Mouse (Mus musculus): Measurements from ENCODE around the gene Ankrd23. TPM values are rescaled to one million over a fixed set of nuclear protein-coding genes. Genes with fewer than 3 reads are reported as not detected.

The Ankrd23 gene
- polyA plus RNA-seq, 1 experiment: 17.9 TPM

DNA sequence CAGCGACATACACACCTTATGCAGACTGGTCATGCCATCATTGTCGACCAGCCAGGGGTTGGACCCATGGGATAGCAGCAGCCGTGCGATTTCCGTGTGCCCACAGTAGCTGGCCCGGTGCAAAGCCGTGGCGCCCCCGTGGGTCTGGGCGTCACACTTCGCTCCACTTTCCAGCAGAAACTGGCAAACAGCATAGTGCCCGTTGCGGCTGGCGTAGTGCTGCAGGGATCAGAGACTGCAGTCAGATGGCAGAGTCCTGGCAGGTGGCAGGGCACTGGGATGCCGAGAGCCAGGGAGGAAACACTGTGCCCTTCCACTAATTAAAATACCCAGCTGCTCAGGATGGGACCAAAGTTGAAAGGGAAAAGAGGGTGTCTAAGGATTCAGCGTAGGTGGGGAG, 5.2 kb upstream of the Ankrd23 start:
- peak overlapping the region; percentile 46 for H3K27ac ChIP-seq (replicated peaks; ENCODE audit: low read depth, low read length)

DNA sequence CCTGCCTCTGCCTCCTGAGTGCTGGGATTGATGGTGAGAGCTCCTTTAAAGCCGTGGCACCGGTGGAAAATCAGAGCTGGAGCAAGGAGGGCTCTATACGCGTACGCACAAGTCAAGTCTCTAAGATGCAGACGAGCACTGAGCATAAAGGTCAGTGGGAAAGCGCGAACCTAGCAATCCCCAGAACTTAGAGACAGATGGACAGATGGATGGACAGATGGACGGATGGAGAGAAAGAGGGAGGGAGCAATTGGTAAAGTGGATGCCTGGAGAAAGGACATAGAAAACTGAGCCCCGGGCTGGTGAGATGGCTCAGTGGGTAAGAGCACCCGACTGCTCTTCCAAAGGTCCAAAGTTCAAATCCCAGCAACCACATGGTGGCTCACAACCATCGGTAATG, 4.1 kb upstream of the Ankrd23 start:
- no peak overlapping the region for H3K27ac ChIP-seq (replicated peaks; ENCODE audit: low read depth, low read length)
- H3K4me3 ChIP-seq (ENCODE audit: insufficient read depth, low read depth, low read length): no peak overlapping the region
- peaks cover 10% of the 10 kb centered on the region for H3K4me1 ChIP-seq (ENCODE audit: control insufficient read depth, insufficient read depth, insufficient read length, low read length)

More for the DNA sequence above, 5.2 kb upstream of the Ankrd23 start:
- H3K4me1 ChIP-seq (ENCODE audit: control insufficient read depth, insufficient read depth, insufficient read length, low read length): peaks cover 9% of the 10 kb centered on the region
- no peak overlapping the region for H3K4me3 ChIP-seq (ENCODE audit: insufficient read depth, low read depth, low read length)

DNA sequence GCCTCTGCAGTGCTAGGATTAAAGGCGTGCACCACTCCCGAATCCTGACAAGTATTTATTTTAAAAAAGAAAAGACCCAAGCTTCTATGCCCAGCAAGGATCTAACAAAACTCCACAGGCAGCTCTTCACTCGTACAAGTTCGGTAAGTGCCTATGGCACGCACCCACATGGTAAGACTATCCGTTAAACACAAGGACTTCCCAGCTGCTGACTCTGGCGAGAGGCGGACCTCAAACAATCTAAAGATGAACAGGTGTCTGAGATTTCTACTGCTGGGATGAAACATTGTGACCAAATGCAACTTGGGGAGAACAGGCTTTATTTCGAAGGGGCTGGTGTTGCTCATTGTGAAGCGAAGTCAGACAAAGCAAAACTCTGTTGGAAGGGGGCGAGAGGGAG, 3.4 kb upstream of the Ankrd23 start:
- Histone ChIP-seq H3K4me3 (ENCODE audit: insufficient read depth, low read depth, low read length) (no peak overlapping the region), H3K27ac (replicated peaks; ENCODE audit: low read depth, low read length) (peak overlapping the region; percentile 54)

DNA sequence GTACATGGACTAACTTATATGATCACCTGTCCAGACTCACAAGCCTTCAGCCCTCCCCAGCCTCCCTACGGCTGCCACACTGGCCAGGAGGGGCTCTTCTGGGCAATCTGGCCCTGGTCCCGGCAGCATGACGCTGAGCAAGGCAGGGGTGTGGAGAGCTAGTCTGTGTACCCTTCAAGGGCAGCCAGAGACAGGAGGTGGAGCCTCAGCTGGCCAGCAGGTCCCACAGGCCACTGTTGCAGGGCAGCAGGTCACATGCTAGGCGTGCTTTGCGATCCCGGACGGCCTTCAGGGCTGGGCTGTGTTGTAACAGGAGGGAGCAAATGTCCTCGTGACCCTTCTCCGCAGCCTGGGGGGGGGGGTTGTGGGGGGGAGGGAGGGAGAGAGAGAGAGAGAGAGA, 2.5 kb upstream of the Ankrd23 start, which contains the start of gene Gm42417:
TSS of gene Gm42417 (minus strand) at position 244 of the 400 bp plus-strand sequence.
- peak within 1 kb of the TSS; percentile 96 for H3K27ac ChIP-seq (replicated peaks; ENCODE audit: low read depth, low read length)
- H3K4me1 ChIP-seq (ENCODE audit: control insufficient read depth, insufficient read depth, insufficient read length, low read length): peaks cover 17% of the 10 kb centered on the region
- no peak within 1 kb of the TSS for H3K4me3 ChIP-seq (ENCODE audit: insufficient read depth, low read depth, low read length)

More for the DNA sequence above, 3.4 kb upstream of the Ankrd23 start:
- peaks cover 12% of the 10 kb centered on the region for H3K4me1 ChIP-seq (ENCODE audit: control insufficient read depth, insufficient read depth, insufficient read length, low read length)

GRCm38 (mm10) chr1:36538727-36539126, 2.0 kb upstream of the Ankrd23 start:
- Histone ChIP-seq H3K27ac (replicated peaks; ENCODE audit: low read depth, low read length) (peak overlapping the region; percentile 96), H3K4me1 (ENCODE audit: control insufficient read depth, insufficient read depth, insufficient read length, low read length) (peaks cover 18% of the 10 kb centered on the region), H3K4me3 (ENCODE audit: insufficient read depth, low read depth, low read length) (no peak overlapping the region)

GRCm38 (mm10) chr1:36536397-36536728, 320 bp downstream of the Ankrd23 start:
- Histone ChIP-seq H3K4me1 (ENCODE audit: control insufficient read depth, insufficient read depth, insufficient read length, low read length) (peaks cover 19% of the 10 kb centered on the region), H3K4me3 (ENCODE audit: insufficient read depth, low read depth, low read length) (no peak overlapping the region), H3K27ac (replicated peaks; ENCODE audit: low read depth, low read length) (peak overlapping the region; percentile 94)

DNA sequence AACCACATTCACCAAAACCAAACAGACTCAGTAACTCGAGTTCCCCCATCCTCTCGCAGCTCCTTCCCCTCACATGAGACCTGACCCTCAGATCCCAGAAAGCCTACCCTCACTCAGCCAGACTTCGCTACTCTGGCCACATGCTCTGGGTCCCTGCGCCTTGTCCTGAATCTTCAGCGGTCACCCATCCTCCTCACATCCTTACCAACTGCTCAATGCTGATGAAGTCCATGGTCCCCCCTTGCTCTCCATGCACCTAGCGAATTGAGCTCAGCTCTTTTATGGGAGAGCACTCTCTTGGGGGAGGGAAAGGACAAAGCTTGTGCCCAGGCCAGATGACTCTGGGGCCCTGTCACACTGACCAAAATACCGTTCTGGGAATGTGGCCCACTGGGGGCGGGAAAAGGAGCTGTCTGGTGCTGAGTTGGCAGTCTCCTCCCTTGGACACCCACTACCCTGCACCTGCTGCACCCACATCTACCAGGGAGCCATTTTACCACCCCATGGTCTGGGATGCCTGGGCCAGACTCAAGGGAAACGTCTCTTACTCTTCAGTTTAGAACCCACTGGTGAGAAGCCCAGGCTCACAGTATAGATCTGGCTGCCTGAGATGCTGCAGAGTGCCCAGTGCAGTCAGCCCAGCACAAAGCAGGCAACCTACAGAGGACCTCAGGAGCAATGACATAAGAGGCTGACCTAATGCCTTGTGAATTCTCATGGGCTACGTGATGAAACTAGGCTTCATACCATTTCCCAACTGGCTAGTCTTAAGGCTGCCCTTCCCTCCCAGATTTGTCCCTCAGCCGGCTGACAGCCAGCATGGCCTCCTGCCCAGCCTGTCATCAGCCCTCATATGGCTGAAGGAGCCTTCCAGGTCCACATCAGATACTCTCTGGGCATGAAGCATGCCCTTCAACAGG, 946 bp downstream of the Ankrd23 start:
- no peak overlapping the region for H3K4me3 ChIP-seq (ENCODE audit: insufficient read depth, low read depth, low read length)
- peaks cover 19% of the 10 kb centered on the region for H3K4me1 ChIP-seq (ENCODE audit: control insufficient read depth, insufficient read depth, insufficient read length, low read length)
- H3K27ac ChIP-seq (replicated peaks; ENCODE audit: low read depth, low read length): peak overlapping the region; percentile 94

DNA sequence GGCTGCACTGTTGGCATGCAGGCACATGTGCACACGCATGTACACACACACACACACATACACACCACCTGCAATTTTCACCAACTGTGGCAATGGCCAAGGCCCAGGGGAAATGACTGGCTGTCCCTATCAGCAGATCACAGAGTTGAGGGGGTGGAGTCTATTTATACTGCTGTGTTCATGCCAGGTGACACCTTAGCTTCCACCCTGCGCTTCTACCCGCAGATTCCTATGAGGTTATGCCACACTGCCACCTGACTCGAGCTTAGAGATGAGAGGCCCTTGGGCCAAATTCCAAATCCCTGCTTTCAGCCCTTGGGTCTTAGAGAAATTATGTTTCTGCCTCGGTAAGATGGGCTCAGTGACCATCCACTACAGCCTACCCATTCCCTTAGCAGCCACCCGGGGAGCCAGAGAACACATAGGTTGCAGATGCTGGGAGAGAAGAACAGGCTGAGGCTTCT, 2.1 kb downstream of the Ankrd23 start:
- Histone ChIP-seq H3K4me3 (ENCODE audit: insufficient read depth, low read depth, low read length) (no peak overlapping the region; the same call in 1 of the 2 replicates), H3K27ac (replicated peaks; ENCODE audit: low read depth, low read length) (peak overlapping the region; percentile 91), H3K4me1 (ENCODE audit: control insufficient read depth, insufficient read depth, insufficient read length, low read length) (peaks cover 19% of the 10 kb centered on the region)

- Histone ChIP-seq H3K27ac (replicated peaks; ENCODE audit: low read depth, low read length) (peak overlapping the region; percentile 91), H3K4me3 (ENCODE audit: insufficient read depth, low read depth, low read length) (0 out of 2 replicates have a peak overlapping the region, but pooled peaks have one; percentile 9), H3K4me1 (ENCODE audit: control insufficient read depth, insufficient read depth, insufficient read length, low read length) (peaks cover 16% of the 10 kb centered on the region)
Measured at GRCm38 (mm10) chr1:36533546-36533945, 3.1 kb downstream of the Ankrd23 start.

- H3K27ac ChIP-seq (replicated peaks; ENCODE audit: low read depth, low read length): peak overlapping the region; percentile 41
- peaks cover 15% of the 10 kb centered on the region for H3K4me1 ChIP-seq (ENCODE audit: control insufficient read depth, insufficient read depth, insufficient read length, low read length)
- H3K4me3 ChIP-seq (ENCODE audit: insufficient read depth, low read depth, low read length): no peak overlapping the region
Measured at GRCm38 (mm10) chr1:36531461-36531860, 5.2 kb downstream of the Ankrd23 start.

DNA sequence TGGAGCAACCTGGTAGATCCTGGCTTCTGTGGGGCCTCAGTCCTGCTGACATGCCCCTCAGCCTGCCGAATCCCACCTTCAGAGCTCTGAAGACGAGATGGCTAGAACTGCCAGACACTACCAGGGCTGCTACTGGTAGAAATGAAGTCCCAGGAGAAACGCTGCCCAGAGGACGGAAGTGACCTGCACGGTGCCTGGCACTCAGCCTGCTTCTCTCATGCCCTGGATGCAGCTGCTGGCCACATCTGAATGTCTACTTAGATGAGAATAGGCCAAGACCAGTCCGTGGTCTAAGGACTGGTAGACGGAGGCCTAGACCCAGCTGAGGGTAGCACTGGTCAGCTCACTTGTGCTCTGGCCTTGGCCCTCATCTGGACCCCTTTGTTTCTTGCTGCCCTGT, 5.7 kb downstream of the Ankrd23 start:
- H3K27ac ChIP-seq (replicated peaks; ENCODE audit: low read depth, low read length): peak overlapping the region; percentile 41
- peaks cover 15% of the 10 kb centered on the region for H3K4me1 ChIP-seq (ENCODE audit: control insufficient read depth, insufficient read depth, insufficient read length, low read length)
- H3K4me3 ChIP-seq (ENCODE audit: insufficient read depth, low read depth, low read length): no peak overlapping the region

- Histone ChIP-seq H3K27ac (replicated peaks; ENCODE audit: low read depth, low read length) (no peak overlapping the region; the same call in 1 of the 2 replicates), H3K4me1 (ENCODE audit: control insufficient read depth, insufficient read depth, insufficient read length, low read length) (peaks cover 11% of the 10 kb centered on the region; the same call in 1 of the 2 replicates), H3K4me3 (ENCODE audit: insufficient read depth, low read depth, low read length) (no peak overlapping the region)
Measured at GRCm38 (mm10) chr1:36530485-36530884, 6.2 kb downstream of the Ankrd23 start.

GRCm38 (mm10) chr1:36529875-36530274, 6.8 kb downstream of the Ankrd23 start:
- Histone ChIP-seq H3K27ac (replicated peaks; ENCODE audit: low read depth, low read length) (no peak overlapping the region), H3K4me3 (ENCODE audit: insufficient read depth, low read depth, low read length) (no peak overlapping the region), H3K4me1 (ENCODE audit: control insufficient read depth, insufficient read depth, insufficient read length, low read length) (peaks cover 5% of the 10 kb centered on the region; the same call in 1 of the 2 replicates)

DNA sequence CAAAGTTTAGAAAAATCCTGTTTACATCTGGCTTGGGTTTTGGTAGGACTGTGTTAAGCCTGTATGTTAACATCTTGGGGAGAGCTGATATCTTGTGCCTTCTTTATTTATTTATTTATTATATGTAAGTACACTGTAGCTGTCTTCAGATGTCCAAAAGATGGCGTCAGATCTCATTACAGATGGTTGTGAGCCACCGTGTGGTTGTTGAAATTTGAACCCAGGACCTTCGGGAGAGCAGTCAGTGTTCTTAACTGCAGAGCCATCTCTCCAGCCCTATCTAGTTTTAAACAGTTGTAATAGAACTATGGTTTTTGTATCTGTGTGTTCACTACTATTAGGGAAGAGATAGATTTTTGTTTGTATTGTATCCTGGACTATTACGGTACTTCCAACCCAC, 7.4 kb downstream of the Ankrd23 start:
- H3K4me3 ChIP-seq (ENCODE audit: insufficient read depth, low read depth, low read length): no peak overlapping the region
- 0 out of 2 replicates have a peak, but pooled peaks cover 3% of the 10 kb centered on the region for H3K4me1 ChIP-seq (ENCODE audit: control insufficient read depth, insufficient read depth, insufficient read length, low read length)
- no peak overlapping the region for H3K27ac ChIP-seq (replicated peaks; ENCODE audit: low read depth, low read length)

GRCm38 (mm10) chr1:36528351-36528750, 8.3 kb downstream of the Ankrd23 start:
- H3K27ac ChIP-seq (replicated peaks; ENCODE audit: low read depth, low read length): peak overlapping the region; percentile 45; the same call in 1 of the 2 replicates
- no peaks in the 10 kb centered on the region for H3K4me1 ChIP-seq (ENCODE audit: control insufficient read depth, insufficient read depth, insufficient read length, low read length)
- no peak overlapping the region for H3K4me3 ChIP-seq (ENCODE audit: insufficient read depth, low read depth, low read length)

- Histone ChIP-seq H3K4me3 (ENCODE audit: insufficient read depth, low read depth, low read length) (no peak overlapping the region), H3K27ac (replicated peaks; ENCODE audit: low read depth, low read length) (no peak overlapping the region), H3K4me1 (ENCODE audit: control insufficient read depth, insufficient read depth, insufficient read length, low read length) (no peaks in the 10 kb centered on the region)
Measured at GRCm38 (mm10) chr1:36526903-36527302, 9.8 kb downstream of the Ankrd23 start.

Measured in brown adipose tissue, adult 24 weeks (tissue).